Mouse (Mus musculus): ENCODE measurements around the gene Arf6. TPM values are rescaled to one million over a fixed set of nuclear protein-coding genes. Genes with fewer than 3 reads are reported as not detected.

Arf6 gene
- polyA plus RNA-seq, 1 experiment from 2014 or later, result 33.0 TPM

- 59% methylated on average over 4 of the region's 4 CpGs for WGBS (ENCODE audit: insufficient replicate concordance)
- no peak overlapping the region for H3K4me2 ChIP-seq
- no peak overlapping the region for H3K27ac ChIP-seq (replicated peaks)
- no peak for ATAC-seq (ENCODE audit: insufficient read depth)
- no peak overlapping the region for H3K4me3 ChIP-seq (replicated peaks)
- no peaks in the 10 kb centered on the region for H3K36me3 ChIP-seq (replicated peaks)
- H3K9me3 ChIP-seq (replicated peaks), result no peaks in the 10 kb centered on the region
- H3K4me1 ChIP-seq (replicated peaks), result 0 out of 2 replicates have a peak, but pooled peaks cover 5% of the 10 kb centered on the region
- H3K27me3 ChIP-seq, result no peaks in the 10 kb centered on the region
- no peak overlapping the region for H3K9ac ChIP-seq
Observed at GRCm38 (mm10) chr12:69414826-69415572, 43.0 kb downstream of the Arf6 start.

GRCm38 (mm10) chr12:69416793-69417192 is 44.8 kb downstream of the Arf6 start:
- Histone ChIP-seq H3K27me3 (no peaks in the 10 kb centered on the region), H3K9ac (no peak overlapping the region), H3K36me3 (replicated peaks) (no peaks in the 10 kb centered on the region), H3K4me3 (replicated peaks) (no peak overlapping the region), H3K4me2 (no peak overlapping the region), H3K27ac (replicated peaks) (no peak overlapping the region), H3K4me1 (replicated peaks) (0 out of 2 replicates have a peak, but pooled peaks cover 5% of the 10 kb centered on the region), H3K9me3 (replicated peaks) (no peaks in the 10 kb centered on the region)
- no peak for ATAC-seq (ENCODE audit: insufficient read depth)
- WGBS (ENCODE audit: insufficient replicate concordance), result 44% methylated on average over 7 of the region's 7 CpGs

GRCm38 (mm10) chr12:69417701-69418291 is 45.8 kb downstream of the Arf6 start:
- no peaks in the 10 kb centered on the region for H3K36me3 ChIP-seq (replicated peaks)
- no peak overlapping the region for H3K27ac ChIP-seq (replicated peaks)
- H3K4me3 ChIP-seq (replicated peaks), result no peak overlapping the region
- H3K4me2 ChIP-seq, result no peak overlapping the region
- 0 out of 2 replicates have a peak, but pooled peaks cover 5% of the 10 kb centered on the region for H3K4me1 ChIP-seq (replicated peaks)
- WGBS (ENCODE audit: insufficient replicate concordance), result 37% methylated on average over 9 of the region's 9 CpGs
- no peaks in the 10 kb centered on the region for H3K9me3 ChIP-seq (replicated peaks)
- H3K27me3 ChIP-seq, result no peaks in the 10 kb centered on the region
- no peak overlapping the region for H3K9ac ChIP-seq
- no peak for ATAC-seq (ENCODE audit: insufficient read depth)

- Histone ChIP-seq H3K9me3 (replicated peaks) (no peaks in the 10 kb centered on the region), H3K36me3 (replicated peaks) (no peaks in the 10 kb centered on the region), H3K4me3 (replicated peaks) (no peak overlapping the region), H3K9ac (no peak overlapping the region), H3K27me3 (no peaks in the 10 kb centered on the region), H3K27ac (replicated peaks) (no peak overlapping the region), H3K4me1 (replicated peaks) (0 out of 2 replicates have a peak, but pooled peaks cover 5% of the 10 kb centered on the region), H3K4me2 (no peak overlapping the region)
- no peak for ATAC-seq (ENCODE audit: insufficient read depth)
- 79% methylated on average over 13 of the region's 13 CpGs for WGBS (ENCODE audit: insufficient replicate concordance)
Observed at GRCm38 (mm10) chr12:69418606-69419005, 46.7 kb downstream of the Arf6 start.

- Histone ChIP-seq H3K4me2 (no peak overlapping the region), H3K4me1 (replicated peaks) (0 out of 2 replicates have a peak, but pooled peaks cover 5% of the 10 kb centered on the region), H3K27me3 (no peaks in the 10 kb centered on the region), H3K36me3 (replicated peaks) (no peaks in the 10 kb centered on the region), H3K9ac (no peak overlapping the region), H3K9me3 (replicated peaks) (no peaks in the 10 kb centered on the region), H3K4me3 (replicated peaks) (no peak overlapping the region), H3K27ac (replicated peaks) (no peak overlapping the region)
- 55% methylated on average over 14 of the region's 14 CpGs for WGBS (ENCODE audit: insufficient replicate concordance)
- no peak for ATAC-seq (ENCODE audit: insufficient read depth)
Observed at GRCm38 (mm10) chr12:69419017-69419605, 47.2 kb downstream of the Arf6 start.

GRCm38 (mm10) chr12:69419606-69420005 is 47.7 kb downstream of the Arf6 start:
- WGBS (ENCODE audit: insufficient replicate concordance), result 57% methylated on average over 4 of the region's 4 CpGs
- Histone ChIP-seq H3K27ac (replicated peaks) (no peak overlapping the region), H3K36me3 (replicated peaks) (no peaks in the 10 kb centered on the region), H3K4me3 (replicated peaks) (no peak overlapping the region), H3K4me2 (no peak overlapping the region), H3K9me3 (replicated peaks) (no peaks in the 10 kb centered on the region), H3K27me3 (no peaks in the 10 kb centered on the region), H3K9ac (no peak overlapping the region), H3K4me1 (replicated peaks) (0 out of 2 replicates have a peak, but pooled peaks cover 5% of the 10 kb centered on the region)
- ATAC-seq (ENCODE audit: insufficient read depth), result no peak

- Histone ChIP-seq H3K27me3 (no peaks in the 10 kb centered on the region), H3K27ac (replicated peaks) (no peak overlapping the region), H3K36me3 (replicated peaks) (no peaks in the 10 kb centered on the region), H3K4me1 (replicated peaks) (0 out of 2 replicates have a peak, but pooled peaks cover under 1% of the 10 kb centered on the region), H3K9ac (no peak overlapping the region), H3K4me2 (no peak overlapping the region), H3K4me3 (replicated peaks) (no peak overlapping the region), H3K9me3 (replicated peaks) (no peaks in the 10 kb centered on the region)
- 38% methylated on average over 3 of the region's 3 CpGs for WGBS (ENCODE audit: insufficient replicate concordance)
- no peak for ATAC-seq (ENCODE audit: insufficient read depth)
Observed at GRCm38 (mm10) chr12:69420716-69421115, 48.8 kb downstream of the Arf6 start.

- no peak for ATAC-seq (ENCODE audit: insufficient read depth)
- WGBS (ENCODE audit: insufficient replicate concordance), result 33% methylated on average over 20 of the region's 20 CpGs
- no peaks in the 10 kb centered on the region for H3K4me1 ChIP-seq (replicated peaks)
- peak overlapping the region; percentile 18 for H3K4me2 ChIP-seq
- H3K27me3 ChIP-seq, result no peaks in the 10 kb centered on the region
- H3K36me3 ChIP-seq (replicated peaks), result no peaks in the 10 kb centered on the region
- H3K4me3 ChIP-seq (replicated peaks), result no peak overlapping the region
- no peak overlapping the region; the same call in 1 of the 2 replicates for H3K27ac ChIP-seq (replicated peaks)
- no peak overlapping the region for H3K9ac ChIP-seq
- H3K9me3 ChIP-seq (replicated peaks), result no peaks in the 10 kb centered on the region
Observed at GRCm38 (mm10) chr12:69422827-69423537, 51.0 kb downstream of the Arf6 start.

Small RNAs within 50 kb of the gene (microRNA-seq; reads per million reads assigned to microRNA genes)
- gene Gm47299, result not detected
- not detected for gene Gm47305

Other genes starting within 250 kb of the Arf6 start
- gene Rps29, start 213.0 kb upstream of the Arf6 start, polyA plus RNA-seq (2015; fragmentation: Nextera tagmentation; extraction: Ambion mirVana), result 821 and 1,046 TPM in 2 replicates
- 16.6 and 17.6 TPM in 2 replicates for gene Lrr1, start 203.3 kb upstream of the Arf6 start, polyA plus RNA-seq (2015; fragmentation: Nextera tagmentation; extraction: Ambion mirVana)
- gene Rpl36al, start 188.1 kb upstream of the Arf6 start, polyA plus RNA-seq (2015; fragmentation: Nextera tagmentation; extraction: Ambion mirVana), result 349 and 436 TPM in 2 replicates
- 25.8 and 26.7 TPM in 2 replicates for gene Mgat2, start 188.0 kb upstream of the Arf6 start, polyA plus RNA-seq (2015; fragmentation: Nextera tagmentation; extraction: Ambion mirVana)
- 17.9 and 18.8 TPM in 2 replicates for gene Gm49383, start 175.0 kb upstream of the Arf6 start, polyA plus RNA-seq (2015; fragmentation: Nextera tagmentation; extraction: Ambion mirVana)
- gene Dnaaf2, start 173.7 kb upstream of the Arf6 start, polyA plus RNA-seq (2015; fragmentation: Nextera tagmentation; extraction: Ambion mirVana), result 5.0 and 5.3 TPM in 2 replicates
- gene Gm49384, start 167.9 kb upstream of the Arf6 start, polyA plus RNA-seq (2015; fragmentation: Nextera tagmentation; extraction: Ambion mirVana), result 16.7 and 17.5 TPM in 2 replicates
- gene Pole2, start 144.0 kb upstream of the Arf6 start, polyA plus RNA-seq (2015; fragmentation: Nextera tagmentation; extraction: Ambion mirVana), result 20.3 and 21.4 TPM in 2 replicates
- 1.9 and 2.1 TPM in 2 replicates for gene Klhdc1, start 131.0 kb upstream of the Arf6 start, polyA plus RNA-seq (2015; fragmentation: Nextera tagmentation; extraction: Ambion mirVana)
- 82.8 and 83.0 TPM in 2 replicates for gene Klhdc2, start 75.5 kb upstream of the Arf6 start, polyA plus RNA-seq (2015; fragmentation: Nextera tagmentation; extraction: Ambion mirVana)
- 33.1 and 35.3 TPM in 2 replicates for gene Nemf, start 15.0 kb upstream of the Arf6 start, polyA plus RNA-seq (2015; fragmentation: Nextera tagmentation; extraction: Ambion mirVana)
- gene Gm9887, start 308 bp downstream of the Arf6 start, polyA plus RNA-seq (2015; fragmentation: Nextera tagmentation; extraction: Ambion mirVana), result 0.56 and 1.2 TPM in 2 replicates
- 11.4 and 12.8 TPM in 2 replicates for gene Vcpkmt, start 210.9 kb downstream of the Arf6 start, polyA plus RNA-seq (2015; fragmentation: Nextera tagmentation; extraction: Ambion mirVana)